Mouse (Mus musculus) thymus, postnatal 10 days (tissue): ENCODE results near the gene Lingo1.

Experiments used
- DNase-seq, 2 experiments: peaks; one replicate each; pipeline ENCODE4 v3.0.0; 2021; ENCODE audit warnings: low spot score in 2 of 2

Gene Lingo1

GRCm38 (mm10) chr9:56678929-56679681 is 117.2 kb downstream of the Lingo1 start:
- no peak for DNase-seq

GRCm38 (mm10) chr9:56675696-56676095 is 120.6 kb downstream of the Lingo1 start:
- no peak for DNase-seq

- DNase-seq: peak; percentile 19 to 20
These were observed 126.6 kb downstream of the Lingo1 start for GRCm38 (mm10) chr9:56669605-56670221.

- DNase-seq: no peak
These were observed 132.1 kb downstream of the Lingo1 start for GRCm38 (mm10) chr9:56664136-56664535.

- no peak for DNase-seq
These were observed 133.3 kb downstream of the Lingo1 start for GRCm38 (mm10) chr9:56662946-56663345.

- no peak for DNase-seq
These were observed 133.9 kb downstream of the Lingo1 start for GRCm38 (mm10) chr9:56662405-56662804.

- DNase-seq: no peak
These were observed 134.9 kb downstream of the Lingo1 start for GRCm38 (mm10) chr9:56661217-56661840.

GRCm38 (mm10) chr9:56658580-56658979 is 137.7 kb downstream of the Lingo1 start:
- no peak for DNase-seq

- no peak for DNase-seq
These were observed 138.3 kb downstream of the Lingo1 start for GRCm38 (mm10) chr9:56657996-56658398.

GRCm38 (mm10) chr9:56656766-56657542 is 139.3 kb downstream of the Lingo1 start:
- DNase-seq: no peak

- DNase-seq: no peak
These were observed 141.1 kb downstream of the Lingo1 start for GRCm38 (mm10) chr9:56655167-56655566.

GRCm38 (mm10) chr9:56652551-56652950 is 143.7 kb downstream of the Lingo1 start:
- no peak for DNase-seq

GRCm38 (mm10) chr9:56651586-56651985 is 144.7 kb downstream of the Lingo1 start:
- DNase-seq: no peak

- no peak for DNase-seq
These were observed 149.8 kb downstream of the Lingo1 start for GRCm38 (mm10) chr9:56646227-56647025.

- DNase-seq: no peak
These were observed 152.8 kb downstream of the Lingo1 start for GRCm38 (mm10) chr9:56643474-56643873.

- peak; percentile 28 to 44 for DNase-seq
These were observed 157.9 kb downstream of the Lingo1 start for GRCm38 (mm10) chr9:56638226-56638905.

GRCm38 (mm10) chr9:56637403-56637857 is 158.8 kb downstream of the Lingo1 start:
- DNase-seq: no peak

- no peak for DNase-seq
These were observed 159.4 kb downstream of the Lingo1 start for GRCm38 (mm10) chr9:56636766-56637402.

GRCm38 (mm10) chr9:56636214-56636613 is 160.1 kb downstream of the Lingo1 start:
- DNase-seq: peak; percentile 65 to 85

- no peak for DNase-seq
These were observed 160.7 kb downstream of the Lingo1 start for GRCm38 (mm10) chr9:56635498-56636121.
